Mouse (Mus musculus): ENCODE measurements at regions not wholly inside any gene's neighbourhood (a gene's known extent, or its start where the extent isn't known, plus 50 kb on each side); places are given as distances from the start of the nearest gene placed in this dataset.

DNA sequence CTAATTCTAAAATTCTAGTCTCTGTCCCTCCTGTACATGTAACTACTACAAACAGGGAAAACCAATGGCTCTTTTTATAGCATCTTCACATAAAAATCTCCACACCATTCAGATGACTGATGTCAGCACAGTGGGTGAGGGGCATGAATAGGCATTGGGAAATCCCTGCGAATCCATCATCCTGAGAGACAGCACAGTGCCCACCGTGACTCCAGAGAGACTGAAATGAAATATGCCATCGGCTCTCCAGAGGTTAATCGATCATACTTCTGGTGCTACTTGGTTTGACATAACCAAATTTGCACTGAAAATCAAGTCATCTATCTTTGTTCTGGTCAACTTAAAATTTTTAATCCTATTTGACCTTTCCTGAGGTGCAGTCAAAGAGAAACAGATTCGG is 126.2 kb upstream of the Gm9747 start:
- 61% methylated on average over 5 of the region's 5 CpGs for WGBS
- Histone ChIP-seq H3K4me3 (replicated peaks; ENCODE audit: extremely low read depth, low read depth, low read length) (no peak overlapping the region), H3K4me1 (ENCODE audit: control insufficient read depth, insufficient read depth, low read length) (no peaks in the 10 kb centered on the region)
- TF ChIP-seq POLR2A (IDR thresholded peaks at IDR 0.05; ENCODE audit: borderline replicate concordance, extremely low read depth, low read depth, low read length): no peak
- no peak for TF ChIP-seq CTCF (IDR thresholded peaks at IDR 0.05; ENCODE audit: insufficient read depth, low read length)
- no peak for DNase-seq

DNA sequence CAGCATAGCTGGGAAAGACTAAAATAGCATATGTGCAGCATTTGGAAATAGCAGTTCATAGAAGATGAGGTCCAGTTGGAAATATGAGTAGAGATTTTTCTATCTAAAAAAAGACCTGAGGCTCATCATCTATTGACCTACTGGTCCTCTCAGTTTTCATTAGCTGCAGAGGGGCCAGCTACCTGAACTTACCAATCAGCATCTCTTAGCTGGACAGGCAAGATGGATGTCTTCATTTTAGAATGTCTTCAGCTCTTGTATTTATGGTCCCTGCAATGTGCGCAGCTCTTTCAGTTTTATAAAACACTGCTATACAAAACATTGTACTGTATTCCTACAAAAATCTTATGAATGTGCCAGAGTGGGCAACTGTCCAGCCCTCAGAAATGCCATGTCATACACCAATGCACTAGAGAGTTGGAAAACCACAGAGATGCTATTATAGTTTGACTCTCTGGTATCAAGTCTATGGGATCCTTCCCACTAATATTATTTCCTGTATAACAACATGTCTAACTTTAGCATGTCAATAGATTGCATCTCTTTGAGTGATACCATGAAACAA is 122.8 kb upstream of the Gm9747 start:
- TF ChIP-seq CTCF (IDR thresholded peaks at IDR 0.05; ENCODE audit: insufficient read depth, low read length): no peak
- no peak for TF ChIP-seq POLR2A (IDR thresholded peaks at IDR 0.05; ENCODE audit: borderline replicate concordance, extremely low read depth, low read depth, low read length)
- no peak overlapping the region for H3K4me3 ChIP-seq (replicated peaks; ENCODE audit: extremely low read depth, low read depth, low read length)

DNA sequence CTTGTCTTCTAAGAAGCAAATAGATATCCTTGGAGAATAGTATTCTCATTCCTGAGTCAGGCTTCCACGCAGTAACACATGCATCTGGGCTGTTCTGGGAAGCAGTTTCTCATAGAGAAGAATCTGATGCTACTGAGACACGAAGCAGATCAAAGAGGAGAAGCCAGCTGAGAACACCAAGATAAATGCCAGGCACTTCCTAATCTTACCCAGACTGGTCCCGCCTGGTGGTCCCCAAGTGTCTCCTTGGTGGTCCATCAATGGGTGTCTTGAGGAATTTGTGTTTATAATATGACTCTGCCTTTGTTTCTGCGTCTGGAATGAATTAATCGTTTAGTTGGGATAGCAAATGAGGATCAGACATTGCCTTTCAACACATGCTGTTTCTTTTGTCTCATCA is 120.5 kb upstream of the Gm9747 start:
- H3K4me1 ChIP-seq (ENCODE audit: control insufficient read depth, insufficient read depth, low read length): no peaks in the 10 kb centered on the region
- H3K4me3 ChIP-seq (replicated peaks; ENCODE audit: extremely low read depth, low read depth, low read length): no peak overlapping the region
- no peak for DNase-seq
- 27% methylated on average over 5 of the region's 5 CpGs for WGBS
- no peak for TF ChIP-seq CTCF (IDR thresholded peaks at IDR 0.05; ENCODE audit: insufficient read depth, low read length)
- TF ChIP-seq POLR2A (IDR thresholded peaks at IDR 0.05; ENCODE audit: borderline replicate concordance, extremely low read depth, low read depth, low read length): no peak

More for the DNA sequence above, 122.8 kb upstream of the Gm9747 start:
- 82% methylated on average over 1 of the region's 1 CpGs for WGBS
- no peak for DNase-seq
- H3K4me1 ChIP-seq (ENCODE audit: control insufficient read depth, insufficient read depth, low read length): no peaks in the 10 kb centered on the region

DNA sequence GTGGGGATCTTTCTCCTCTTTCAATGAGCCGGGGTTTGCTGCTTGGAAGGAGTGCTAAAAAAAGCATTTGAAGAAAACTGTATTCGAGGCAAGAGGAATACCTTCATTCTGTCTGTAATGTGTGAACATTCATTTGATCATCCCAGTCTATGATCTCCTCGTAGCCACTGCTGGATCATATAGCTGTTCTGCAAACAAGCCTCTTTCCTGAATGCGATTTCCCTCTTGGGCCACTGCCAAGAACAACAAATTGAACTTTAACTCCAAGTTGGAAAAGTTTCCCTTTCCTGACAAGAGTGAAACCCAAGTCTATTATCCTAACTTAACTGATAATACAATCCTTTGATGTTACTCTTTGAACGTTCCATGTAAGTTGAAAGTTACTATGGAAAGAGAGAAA is 108.4 kb upstream of the Gm9747 start:
- H3K4me1 ChIP-seq (ENCODE audit: control insufficient read depth, insufficient read depth, low read length): no peaks in the 10 kb centered on the region
- H3K4me3 ChIP-seq (replicated peaks; ENCODE audit: extremely low read depth, low read depth, low read length): no peak overlapping the region
- WGBS: 21% methylated on average over 5 of the region's 5 CpGs
- TF ChIP-seq CTCF (IDR thresholded peaks at IDR 0.05; ENCODE audit: insufficient read depth, low read length) (no peak), POLR2A (IDR thresholded peaks at IDR 0.05; ENCODE audit: borderline replicate concordance, extremely low read depth, low read depth, low read length) (no peak)
- no peak for DNase-seq

DNA sequence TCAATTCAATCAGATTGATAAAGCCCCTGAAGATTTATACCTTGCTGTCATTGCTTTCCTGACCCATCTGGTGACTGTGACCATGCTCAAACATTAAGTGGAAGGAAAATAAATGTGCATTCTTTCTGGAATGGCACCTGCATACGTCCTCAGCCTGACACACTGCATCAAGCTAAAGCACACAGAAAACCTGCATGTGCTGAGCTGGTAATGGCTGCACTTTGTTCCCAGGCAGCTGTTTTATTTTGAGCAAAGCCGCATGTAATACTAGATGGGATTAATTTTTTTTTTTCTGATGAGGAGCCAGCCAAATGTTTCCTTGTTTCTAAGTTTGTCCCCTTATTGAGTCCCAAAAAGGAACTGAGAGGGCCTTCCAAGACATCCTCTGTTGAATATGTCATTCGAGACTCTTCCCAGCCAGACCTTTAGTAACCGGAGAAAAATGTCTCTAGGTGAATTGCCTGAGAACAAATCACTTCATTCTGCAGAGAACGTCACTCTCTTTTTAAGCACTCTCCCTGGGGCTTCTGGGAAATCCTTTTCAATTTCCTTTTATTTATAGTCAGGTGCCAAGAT is 103.1 kb upstream of the Gm9747 start:
- Histone ChIP-seq H3K4me3 (replicated peaks; ENCODE audit: extremely low read depth, low read depth, low read length) (no peak overlapping the region), H3K4me1 (ENCODE audit: control insufficient read depth, insufficient read depth, low read length) (no peaks in the 10 kb centered on the region)
- DNase-seq: no peak
- WGBS: 46% methylated on average over 5 of the region's 5 CpGs
- TF ChIP-seq CTCF (IDR thresholded peaks at IDR 0.05; ENCODE audit: insufficient read depth, low read length) (no peak), POLR2A (IDR thresholded peaks at IDR 0.05; ENCODE audit: borderline replicate concordance, extremely low read depth, low read depth, low read length) (no peak)

DNA sequence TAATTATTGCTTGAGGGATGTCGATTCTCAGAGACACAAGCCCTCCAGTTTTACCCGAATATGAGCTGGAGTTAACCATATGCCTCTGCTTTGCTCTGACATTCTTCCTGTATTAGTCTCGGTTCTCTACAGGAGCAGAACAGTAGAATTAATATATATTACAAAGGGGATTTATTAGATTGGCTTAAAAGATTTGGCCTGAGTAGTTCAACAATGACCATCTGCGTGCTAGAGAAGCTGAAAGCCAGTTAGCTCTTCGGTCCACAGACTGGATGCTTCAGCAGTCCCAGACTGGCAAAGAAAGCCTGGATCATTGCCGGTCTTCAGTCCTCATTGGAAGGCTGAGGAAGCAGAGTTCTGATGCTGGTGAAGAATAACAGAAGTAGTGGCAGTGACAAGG is 100.4 kb upstream of the Gm9747 start:
- DNase-seq: no peak
- no peak for TF ChIP-seq POLR2A (IDR thresholded peaks at IDR 0.05; ENCODE audit: borderline replicate concordance, extremely low read depth, low read depth, low read length)
- no peak for TF ChIP-seq CTCF (IDR thresholded peaks at IDR 0.05; ENCODE audit: insufficient read depth, low read length)
- Histone ChIP-seq H3K4me3 (replicated peaks; ENCODE audit: extremely low read depth, low read depth, low read length) (no peak overlapping the region), H3K4me1 (ENCODE audit: control insufficient read depth, insufficient read depth, low read length) (no peaks in the 10 kb centered on the region)
- 85% methylated on average over 6 of the region's 6 CpGs for WGBS

DNA sequence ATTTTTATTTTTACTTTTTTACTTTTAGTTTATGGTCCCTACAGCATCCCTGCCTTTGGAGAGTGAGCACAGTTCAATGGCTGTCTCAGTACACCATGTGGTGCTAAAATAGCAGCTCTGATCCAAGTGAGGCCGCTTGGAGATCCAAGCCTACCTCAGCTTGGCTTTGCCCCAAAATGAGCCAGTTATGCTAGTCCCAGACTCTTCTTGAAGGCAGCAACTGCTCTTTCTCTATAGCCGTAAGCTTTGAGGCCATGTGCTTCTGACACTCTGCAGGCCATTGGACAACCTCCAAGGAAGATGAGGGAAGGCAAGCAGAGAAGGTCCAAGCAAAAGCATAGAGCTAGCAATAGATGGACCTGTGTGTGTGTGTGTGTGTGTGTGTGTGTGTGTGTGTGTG is 98.0 kb upstream of the Gm9747 start:
- WGBS: 91% methylated on average over 2 of the region's 2 CpGs
- H3K4me1 ChIP-seq (ENCODE audit: control insufficient read depth, insufficient read depth, low read length): no peaks in the 10 kb centered on the region
- TF ChIP-seq POLR2A (IDR thresholded peaks at IDR 0.05; ENCODE audit: borderline replicate concordance, extremely low read depth, low read depth, low read length): no peak
- no peak for TF ChIP-seq CTCF (IDR thresholded peaks at IDR 0.05; ENCODE audit: insufficient read depth, low read length)
- no peak for DNase-seq
- no peak overlapping the region for H3K4me3 ChIP-seq (replicated peaks; ENCODE audit: extremely low read depth, low read depth, low read length)

DNA sequence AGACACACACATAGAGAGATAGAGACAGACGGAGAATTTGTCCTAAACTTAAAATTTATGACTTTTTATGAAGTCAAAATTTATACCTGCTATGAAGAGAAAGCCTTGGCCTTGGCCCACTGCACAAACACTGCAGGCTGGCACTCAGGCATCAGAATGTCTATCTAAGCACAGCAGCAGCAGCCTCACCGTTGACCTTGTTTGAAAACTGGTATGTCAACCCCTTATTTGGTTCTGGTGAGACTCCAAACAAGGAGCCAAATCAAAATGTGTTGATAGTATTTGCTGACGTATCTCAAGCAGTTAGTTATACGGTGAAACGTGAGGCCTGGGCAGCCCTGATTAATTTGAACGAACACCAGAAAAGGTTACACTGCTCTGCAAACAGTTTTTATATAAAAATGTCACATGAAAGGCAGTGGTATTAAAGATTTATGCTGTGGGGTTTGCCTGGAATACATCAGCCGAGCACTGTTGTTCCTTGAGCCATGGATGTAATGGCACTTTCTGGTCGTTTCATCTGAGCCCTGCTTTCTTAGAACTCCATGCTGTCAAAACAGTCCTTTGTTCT is 97.1 kb upstream of the Gm9747 start:
- DNase-seq: no peak
- WGBS: 71% methylated on average over 8 of the region's 8 CpGs
- no peaks in the 10 kb centered on the region for H3K4me1 ChIP-seq (ENCODE audit: control insufficient read depth, insufficient read depth, low read length)

DNA sequence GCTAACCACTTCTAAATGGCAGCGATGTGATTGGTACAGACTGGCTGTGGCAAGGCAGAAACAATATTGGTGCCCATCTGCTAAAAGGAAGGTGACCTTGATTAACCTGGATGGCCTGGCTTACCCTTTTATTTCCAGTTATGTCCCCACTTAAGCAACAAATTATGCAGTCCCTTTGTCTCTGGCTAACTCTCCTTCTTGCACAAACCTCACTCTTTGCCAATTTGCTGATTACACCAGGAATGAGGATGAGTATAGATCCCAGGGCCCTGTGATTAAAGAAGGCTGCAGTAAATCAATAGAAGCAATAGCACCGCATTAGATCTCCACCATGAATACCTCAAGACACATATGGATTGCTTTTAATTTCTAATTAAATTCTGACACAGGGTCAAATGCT is 87.7 kb upstream of the Gm9747 start:
- DNase-seq: no peak
- H3K4me1 ChIP-seq (ENCODE audit: control insufficient read depth, insufficient read depth, low read length): no peaks in the 10 kb centered on the region
- WGBS: 86% methylated on average over 2 of the region's 2 CpGs
- no peak for TF ChIP-seq CTCF (IDR thresholded peaks at IDR 0.05; ENCODE audit: insufficient read depth, low read length)
- no peak for TF ChIP-seq POLR2A (IDR thresholded peaks at IDR 0.05; ENCODE audit: borderline replicate concordance, extremely low read depth, low read depth, low read length)
- H3K4me3 ChIP-seq (replicated peaks; ENCODE audit: extremely low read depth, low read depth, low read length): no peak overlapping the region

More for the DNA sequence above, 97.1 kb upstream of the Gm9747 start:
- TF ChIP-seq CTCF (IDR thresholded peaks at IDR 0.05; ENCODE audit: insufficient read depth, low read length): no peak
- no peak for TF ChIP-seq POLR2A (IDR thresholded peaks at IDR 0.05; ENCODE audit: borderline replicate concordance, extremely low read depth, low read depth, low read length)
- no peak overlapping the region for H3K4me3 ChIP-seq (replicated peaks; ENCODE audit: extremely low read depth, low read depth, low read length)
